Mouse (Mus musculus): ENCODE measurements around the gene Ccdc103. TPM values are rescaled to one million over a fixed set of nuclear protein-coding genes. Genes with fewer than 3 reads are reported as not detected.

Gene Ccdc103
- polyA plus RNA-seq, 1 experiment from 2014 or later = 0.84 TPM

DNA sequence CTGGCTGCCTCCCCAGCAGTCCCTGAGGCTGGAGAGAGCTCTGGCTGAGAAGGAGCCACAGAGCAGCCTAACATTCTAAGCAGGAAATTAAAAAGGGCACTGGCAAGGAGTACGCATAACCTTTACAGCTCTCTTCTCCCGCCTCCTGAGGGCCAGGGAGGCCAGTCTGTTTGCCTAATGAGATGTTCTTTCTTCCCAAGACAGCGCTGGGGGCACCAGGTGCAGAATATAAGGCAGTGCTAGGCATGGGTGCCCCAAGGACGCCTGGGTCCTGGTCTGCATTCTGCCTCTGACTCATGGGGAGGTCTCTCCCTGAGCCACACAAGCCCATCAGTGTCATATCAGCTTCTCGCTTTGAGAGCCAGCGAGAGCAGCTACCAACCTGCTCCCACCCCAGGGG is 40.5 kb downstream of the Ccdc103 start:
- ATAC-seq (replicated peaks; ENCODE audit: insufficient number of reproducible peaks, insufficient read depth, low FRiP score, low read depth) = no peak
- no peak overlapping the region for H3K4me2 ChIP-seq
- 81% methylated on average over 6 of the region's 6 CpGs for WGBS
- no peak overlapping the region for H3K4me3 ChIP-seq
- no peak overlapping the region for H3K27ac ChIP-seq
- H3K9me3 ChIP-seq (replicated peaks) = no peaks in the 10 kb centered on the region
- H3K27me3 ChIP-seq = no peaks in the 10 kb centered on the region
- H3K36me3 ChIP-seq = no peaks in the 10 kb centered on the region
- H3K4me1 ChIP-seq (replicated peaks) = peaks cover 15% of the 10 kb centered on the region
- H3K9ac ChIP-seq = no peak overlapping the region

DNA sequence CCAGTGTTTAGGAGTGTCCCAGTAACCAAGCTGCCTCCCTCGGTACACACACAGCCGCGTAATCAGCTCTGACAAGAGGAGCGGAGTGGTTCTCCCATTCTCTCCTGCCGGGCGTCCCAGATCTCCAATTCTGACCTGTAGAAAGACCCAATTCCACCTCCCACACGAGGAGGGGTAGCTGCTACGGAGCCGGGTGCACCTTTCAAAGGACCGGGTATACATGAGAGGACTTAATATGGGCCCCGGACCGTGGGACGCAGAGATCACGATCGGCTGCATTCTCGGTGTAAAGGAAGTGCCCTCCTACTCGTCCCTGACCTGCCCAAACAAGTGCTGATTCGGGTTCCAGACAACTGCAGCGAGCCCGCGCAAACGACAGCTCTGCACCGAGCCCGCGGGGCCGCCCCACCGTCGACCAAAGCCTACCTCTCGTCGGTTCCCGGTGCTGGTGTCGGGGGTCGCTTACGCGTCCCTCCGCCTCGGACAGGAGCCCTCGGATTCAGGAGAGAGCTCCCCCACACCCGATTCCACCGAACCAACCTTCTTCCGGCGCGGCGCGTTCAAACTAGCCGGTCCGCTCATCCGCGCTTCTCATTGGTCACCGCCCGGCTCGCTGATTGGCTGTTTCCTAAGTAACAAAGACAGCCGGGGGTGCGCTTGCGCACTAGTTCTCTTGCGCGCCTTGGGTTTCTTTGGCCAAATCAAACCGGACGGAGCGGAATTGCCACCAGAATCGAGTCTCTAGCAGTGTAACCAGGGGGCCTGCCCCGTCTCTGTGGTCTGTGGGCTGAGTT is 43.8 kb downstream of the Ccdc103 start, which contains the start of gene Kif18b:
Gene Kif18b (minus strand): TSS at position 568 of the 794 bp plus-strand sequence.
- Histone ChIP-seq H3K4me3 (peak within 1 kb of the TSS; percentile 70), H3K4me2 (peak within 1 kb of the TSS; percentile 77), H3K36me3 (no peaks in the 10 kb centered on the region), H3K9me3 (replicated peaks) (no peaks in the 10 kb centered on the region), H3K27ac (peak within 1 kb of the TSS; percentile 85), H3K27me3 (no peaks in the 10 kb centered on the region), H3K4me1 (replicated peaks) (peaks cover 15% of the 10 kb centered on the region), H3K9ac (peak within 1 kb of the TSS; percentile 64)
- peak; percentile 92 for ATAC-seq (replicated peaks; ENCODE audit: insufficient number of reproducible peaks, insufficient read depth, low FRiP score, low read depth)
- WGBS = under 1% methylated on average over 62 of the region's 62 CpGs

DNA sequence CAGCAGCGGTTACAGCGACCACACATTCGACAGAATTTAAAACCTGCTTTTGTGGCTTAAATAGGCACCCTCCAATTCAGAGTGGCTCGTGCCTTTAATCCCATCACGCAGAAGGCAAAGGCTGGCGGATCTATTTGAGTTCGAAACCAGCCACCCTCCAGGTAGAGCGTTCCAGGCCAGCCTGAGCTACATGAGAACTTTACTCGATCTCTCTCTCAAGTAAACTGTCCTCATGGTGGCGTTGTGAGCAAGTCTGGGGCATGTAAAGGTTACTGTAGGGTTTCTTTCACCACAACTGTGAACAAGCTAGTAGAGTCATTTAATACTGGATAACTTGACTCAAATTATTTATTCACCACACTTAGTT is 44.3 kb downstream of the Ccdc103 start:
- H3K36me3 ChIP-seq = no peaks in the 10 kb centered on the region
- H3K27ac ChIP-seq = peak overlapping the region; percentile 85
- H3K4me2 ChIP-seq = peak overlapping the region; percentile 77
- H3K27me3 ChIP-seq = no peaks in the 10 kb centered on the region
- peaks cover 15% of the 10 kb centered on the region for H3K4me1 ChIP-seq (replicated peaks)
- no peak for ATAC-seq (replicated peaks; ENCODE audit: insufficient number of reproducible peaks, insufficient read depth, low FRiP score, low read depth)
- H3K9me3 ChIP-seq (replicated peaks) = no peaks in the 10 kb centered on the region
- WGBS = 3% methylated on average over 10 of the region's 10 CpGs
- peak overlapping the region; percentile 70 for H3K4me3 ChIP-seq
- H3K9ac ChIP-seq = peak overlapping the region; percentile 40

DNA sequence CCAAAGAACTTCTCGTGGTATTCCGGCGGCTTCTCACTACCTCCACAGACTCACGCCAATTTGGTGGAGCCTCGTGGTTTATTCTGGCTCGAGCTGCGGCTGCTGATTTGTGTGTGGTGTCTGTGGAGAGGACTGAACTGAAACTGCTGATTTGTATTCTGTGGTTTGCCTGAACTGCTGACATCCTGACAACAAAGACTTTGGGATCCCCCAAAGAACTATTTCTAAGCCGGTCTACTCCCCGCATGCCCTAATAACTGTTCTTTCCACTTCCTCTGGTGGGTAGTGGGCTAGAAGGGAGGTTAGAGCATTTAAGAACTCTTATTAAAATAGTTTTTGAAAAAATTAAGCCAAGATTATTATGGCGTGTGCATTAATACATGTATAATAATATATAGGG is 49.7 kb downstream of the Ccdc103 start:
- no peaks in the 10 kb centered on the region for H3K36me3 ChIP-seq
- no peak overlapping the region for H3K4me2 ChIP-seq
- H3K4me3 ChIP-seq = no peak overlapping the region
- H3K9ac ChIP-seq = no peak overlapping the region
- H3K4me1 ChIP-seq (replicated peaks) = no peaks in the 10 kb centered on the region
- ATAC-seq (replicated peaks; ENCODE audit: insufficient number of reproducible peaks, insufficient read depth, low FRiP score, low read depth) = no peak
- H3K9me3 ChIP-seq (replicated peaks) = no peaks in the 10 kb centered on the region
- peaks cover 11% of the 10 kb centered on the region; the same call in 1 of the 2 replicates for H3K27me3 ChIP-seq
- H3K27ac ChIP-seq = no peak overlapping the region
- 77% methylated on average over 10 of the region's 10 CpGs for WGBS

Other genes with a start within 250 kb of the Ccdc103 start
- 0.45 and 0.57 TPM in 2 replicates for gene Meioc, start 217.5 kb upstream of the Ccdc103 start, polyA plus RNA-seq (2015; fragmentation: Nextera tagmentation; extraction: Ambion mirVana)
- 30.7 and 33.9 TPM in 2 replicates for gene Ccdc43, start 183.4 kb upstream of the Ccdc103 start, polyA plus RNA-seq (2015; fragmentation: Nextera tagmentation; extraction: Ambion mirVana)
- 5.5 and 6.7 TPM in 2 replicates for gene Adam11, start 119.8 kb upstream of the Ccdc103 start, polyA plus RNA-seq (2015; fragmentation: Nextera tagmentation; extraction: Ambion mirVana)
- 46.6 and 48.5 TPM in 2 replicates for gene Gjc1, start 61.5 kb upstream of the Ccdc103 start, polyA plus RNA-seq (2015; fragmentation: Nextera tagmentation; extraction: Ambion mirVana)
- 3.3 and 4.3 TPM in 2 replicates for gene Higd1b, start 45.4 kb upstream of the Ccdc103 start, polyA plus RNA-seq (2015; fragmentation: Nextera tagmentation; extraction: Ambion mirVana)
- gene Eftud2, start 219 bp upstream of the Ccdc103 start, polyA plus RNA-seq (2015; fragmentation: Nextera tagmentation; extraction: Ambion mirVana) = 90.7 and 120 TPM in 2 replicates
- not detected in 2 replicates for gene Fam187a, start 4.0 kb downstream of the Ccdc103 start, polyA plus RNA-seq (2015; fragmentation: Nextera tagmentation; extraction: Ambion mirVana)
- 0.11 and 0.44 TPM in 2 replicates for gene Gfap, start 19.7 kb downstream of the Ccdc103 start, polyA plus RNA-seq (2015; fragmentation: Nextera tagmentation; extraction: Ambion mirVana)
- gene Kif18b, start 43.9 kb downstream of the Ccdc103 start, polyA plus RNA-seq (2015; fragmentation: Nextera tagmentation; extraction: Ambion mirVana) = 5.2 and 7.9 TPM in 2 replicates
- gene C1ql1, start 65.5 kb downstream of the Ccdc103 start, polyA plus RNA-seq (2015; fragmentation: Nextera tagmentation; extraction: Ambion mirVana) = 0.47 and 0.61 TPM in 2 replicates
- 39.1 and 47.8 TPM in 2 replicates for gene Nmt1, start 147.0 kb downstream of the Ccdc103 start, polyA plus RNA-seq (2015; fragmentation: Nextera tagmentation; extraction: Ambion mirVana)
- 64.8 and 89.4 TPM in 2 replicates for gene Dcakd, start 147.1 kb downstream of the Ccdc103 start, polyA plus RNA-seq (2015; fragmentation: Nextera tagmentation; extraction: Ambion mirVana)
- gene Plcd3, start 220.5 kb downstream of the Ccdc103 start, polyA plus RNA-seq (2015; fragmentation: Nextera tagmentation; extraction: Ambion mirVana) = 11.0 and 11.8 TPM in 2 replicates
- gene Acbd4, start 220.5 kb downstream of the Ccdc103 start, polyA plus RNA-seq (2015; fragmentation: Nextera tagmentation; extraction: Ambion mirVana) = 18.5 and 23.7 TPM in 2 replicates
- gene Hexim1, start 235.0 kb downstream of the Ccdc103 start, polyA plus RNA-seq (2015; fragmentation: Nextera tagmentation; extraction: Ambion mirVana) = 2.6 and 3.0 TPM in 2 replicates